Mouse (Mus musculus) MEL (cell line): ENCODE data around the gene Cd63.

Source experiments
- BHLHE40 ChIP-seq: IDR thresholded peaks from 2 replicates; pipeline ENCODE4 v1.6.1; 2012; ENCODE audit warnings: low read depth, mild to moderate bottlenecking, inconsistent platforms, low read length, improper control_type of control experiment, borderline replicate concordance
- CTCF ChIP-seq, 3 experiments: IDR thresholded peaks in 2 of 3; conservative IDR thresholded peaks in 1 of 3; 2 replicates each; pipeline ENCODE4 v1.5.1; 2011 to 2012; ENCODE audit warnings: low read length in 3 of 3, low read depth in 2 of 3, mild to moderate bottlenecking in 2 of 3, improper control_type of control experiment in 1 of 3, inconsistent platforms in 1 of 3, mixed read lengths in 1 of 3, moderate library complexity in 1 of 3; ENCODE audit not compliant: control insufficient read depth in 1 of 3, insufficient read depth in 1 of 3, poor library complexity in 1 of 3, severe bottlenecking in 1 of 3
- E2F4 ChIP-seq: IDR thresholded peaks from 2 replicates; pipeline ENCODE4 v1.6.1; 2011; ENCODE audit warnings: low read depth, low read length, improper control_type of control experiment, borderline replicate concordance
- EP300 ChIP-seq, 2 experiments: IDR thresholded peaks; 2 replicates each; pipeline ENCODE4 v1.6.1; 2011; ENCODE audit warnings: improper control_type of control experiment in 2 of 2, low read length in 2 of 2, low read depth in 1 of 2, mild to moderate bottlenecking in 1 of 2
- HCFC1 ChIP-seq: IDR thresholded peaks from 2 replicates; pipeline ENCODE4 v1.6.1; 2012; ENCODE audit warnings: low read depth, mild to moderate bottlenecking, inconsistent platforms, low read length, improper control_type of control experiment, moderate library complexity
- JUND ChIP-seq: IDR thresholded peaks from 2 replicates; pipeline ENCODE4 v1.6.1; 2011; ENCODE audit warnings: low read depth, mild to moderate bottlenecking, improper control_type of control experiment, low read length
- MAX ChIP-seq: IDR thresholded peaks from 2 replicates; pipeline ENCODE4 v1.6.1; 2011; ENCODE audit warnings: low read length, improper control_type of control experiment
- MEF2A ChIP-seq: IDR thresholded peaks from 2 replicates; pipeline ENCODE4 v1.6.1; 2014; ENCODE audit warnings: low read depth, mild to moderate bottlenecking, inconsistent platforms, low read length, improper control_type of control experiment; ENCODE audit not compliant: poor library complexity, insufficient replicate concordance, severe bottlenecking; ENCODE audit errors: extremely low read depth
- MYC ChIP-seq: IDR thresholded peaks from 2 replicates; pipeline ENCODE4 v1.6.1; 2011; ENCODE audit warnings: low read depth, mild to moderate bottlenecking, low read length, improper control_type of control experiment, moderate library complexity
- NRF1 ChIP-seq: IDR thresholded peaks from 2 replicates; pipeline ENCODE4 v1.6.1; 2014; ENCODE audit warnings: low read depth, mild to moderate bottlenecking, inconsistent platforms, low read length, improper control_type of control experiment, moderate library complexity; ENCODE audit not compliant: poor library complexity, insufficient read depth, severe bottlenecking
- POLR2A ChIP-seq, 2 experiments: IDR thresholded peaks; 2 replicates each; pipeline ENCODE4 v1.6.1; 2011 to 2012; ENCODE audit warnings: low read length in 2 of 2, mild to moderate bottlenecking in 2 of 2, control low read depth in 1 of 2, improper control_type of control experiment in 1 of 2, low read depth in 1 of 2, moderate library complexity in 1 of 2; ENCODE audit not compliant: control insufficient read depth in 1 of 2, insufficient read depth in 1 of 2, poor library complexity in 1 of 2
- USF1 ChIP-seq: IDR thresholded peaks from 2 replicates; pipeline ENCODE4 v1.6.1; 2014; ENCODE audit warnings: low read depth, mild to moderate bottlenecking, inconsistent platforms, low read length, improper control_type of control experiment, moderate library complexity
- ZMIZ1 ChIP-seq: IDR thresholded peaks from 2 replicates; pipeline ENCODE4 v1.6.1; 2012; ENCODE audit warnings: low read depth, mild to moderate bottlenecking, inconsistent platforms, low read length, improper control_type of control experiment, moderate library complexity

DNA sequence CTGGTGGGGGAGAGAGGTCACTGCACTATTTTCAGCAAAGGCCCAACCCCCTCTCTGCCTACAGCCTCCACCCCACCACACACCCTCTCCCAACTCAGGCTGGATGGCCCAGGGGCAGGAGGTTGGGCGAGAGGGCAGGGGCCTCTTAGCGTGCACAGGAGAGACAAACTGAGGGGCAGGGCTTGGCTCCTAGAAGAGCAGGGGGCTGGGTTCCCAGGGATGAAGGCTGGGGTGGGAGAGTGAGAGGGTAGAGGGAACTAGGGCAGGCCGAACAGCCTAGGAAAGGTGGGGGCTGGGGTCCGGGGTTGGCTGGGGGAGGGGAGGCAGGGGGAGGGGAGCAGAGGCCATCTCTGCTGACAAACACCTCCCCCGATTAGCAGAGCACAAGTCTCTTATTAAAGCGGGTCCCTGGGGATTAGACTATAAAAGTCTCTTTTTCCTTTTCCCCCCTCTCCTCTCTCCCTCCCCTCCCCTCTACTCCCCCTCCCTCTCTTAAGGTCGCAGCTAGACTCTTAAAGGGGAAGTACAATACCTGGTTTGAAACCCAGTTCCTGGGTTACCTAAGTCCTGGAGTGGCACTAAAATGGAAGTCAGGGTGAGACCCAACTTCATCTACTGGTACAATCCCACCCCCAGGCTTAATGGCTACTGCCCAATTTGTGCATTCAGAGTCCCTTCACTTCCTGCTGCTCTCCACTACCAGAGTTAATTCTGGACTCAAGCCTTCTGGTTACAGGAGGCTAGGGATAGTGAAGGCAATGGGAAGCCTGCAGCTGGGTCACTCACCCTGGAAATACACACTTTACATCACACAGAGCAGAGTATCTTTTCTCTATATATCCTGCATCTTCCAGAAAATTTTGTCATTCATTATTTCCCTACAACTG is 11.6 kb upstream of the Cd63 start:
- no peak for TF ChIP-seq EP300 (IDR thresholded peaks at IDR 0.05; ENCODE audit: low read depth in 1 of 2, low read length in 2 of 2)
- TF ChIP-seq NRF1 = no peak
- TF ChIP-seq JUND = no peak
- no peak for TF ChIP-seq CTCF (IDR thresholded peaks at IDR 0.05 in 2 of 3, conservative IDR thresholded peaks at IDR 0.05 in 1 of 3; ENCODE audit: control insufficient read depth in 1 of 3, insufficient read depth in 1 of 3, low read depth in 2 of 3, low read length in 3 of 3, poor library complexity in 1 of 3, severe bottlenecking in 1 of 3)
- TF ChIP-seq MYC = no peak
- no peak for TF ChIP-seq E2F4
- TF ChIP-seq HCFC1 = no peak
- TF ChIP-seq MAX = no peak
- TF ChIP-seq ZMIZ1 = no peak
- no peak for TF ChIP-seq POLR2A (IDR thresholded peaks at IDR 0.05; ENCODE audit: control insufficient read depth in 1 of 2, insufficient read depth in 1 of 2, low read depth in 1 of 2, low read length in 2 of 2, poor library complexity in 1 of 2)
- no peak for TF ChIP-seq MEF2A
- no peak for TF ChIP-seq USF1
- TF ChIP-seq BHLHE40 = no peak
